Mouse (Mus musculus): Measurements from ENCODE around the gene Caprin1. TPM values are rescaled to one million over a fixed set of nuclear protein-coding genes. Genes with fewer than 3 reads are reported as not detected.

The Caprin1 gene
- total RNA-seq, 2 experiments from 2014 or later: 310 to 313 TPM

DNA sequence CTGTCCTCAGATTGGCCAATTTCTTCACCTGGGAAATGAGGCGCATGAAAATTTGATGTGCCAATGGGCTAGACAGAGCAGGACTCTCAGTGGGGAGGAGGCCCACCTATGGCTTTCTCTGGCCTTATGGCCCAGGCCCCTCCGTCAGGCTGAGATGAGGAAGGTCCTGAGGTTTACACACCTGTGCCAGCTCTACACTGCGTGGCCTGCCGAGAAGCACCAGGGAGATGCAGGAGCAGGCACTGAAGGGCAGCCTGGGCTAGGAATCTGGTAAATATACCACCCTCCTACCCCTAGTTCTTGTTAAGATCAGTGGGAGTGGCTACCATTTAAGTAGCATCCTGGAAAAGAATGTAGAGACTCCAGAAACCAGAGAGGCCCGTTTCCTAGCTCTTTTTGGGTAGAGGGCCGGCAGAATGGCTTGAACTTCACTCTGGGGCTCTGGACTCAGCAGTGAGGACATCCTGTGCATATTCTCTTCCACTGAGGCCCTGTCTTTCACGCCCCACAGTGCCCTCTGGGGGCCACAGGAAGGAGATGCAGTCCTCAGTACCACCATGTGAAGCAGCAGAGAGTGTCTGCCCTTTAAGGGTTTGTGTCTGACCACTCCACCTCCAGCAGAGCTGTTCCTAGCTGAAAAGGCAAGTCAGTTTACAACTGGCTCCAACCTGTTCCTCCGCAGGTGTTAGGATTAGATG lies 78.7 kb downstream of the Caprin1 start:
- TF ChIP-seq CTCF (IDR thresholded peaks at IDR 0.05): peak; percentile 95
- no peak overlapping the region for H3K27ac ChIP-seq
- peak; percentile 57 to 72 for DNase-seq (ENCODE audit: extremely low spot score in 1 of 2, low spot score in 2 of 2)
- no peak overlapping the region for H3K4me3 ChIP-seq
- intact Hi-C loops (cut with DNase I): loop anchor here (1.0 to 5.0 kb wide), 2 partner anchors 153 to 261 kb away; no protein-coding TSS in a partner anchor

DNA sequence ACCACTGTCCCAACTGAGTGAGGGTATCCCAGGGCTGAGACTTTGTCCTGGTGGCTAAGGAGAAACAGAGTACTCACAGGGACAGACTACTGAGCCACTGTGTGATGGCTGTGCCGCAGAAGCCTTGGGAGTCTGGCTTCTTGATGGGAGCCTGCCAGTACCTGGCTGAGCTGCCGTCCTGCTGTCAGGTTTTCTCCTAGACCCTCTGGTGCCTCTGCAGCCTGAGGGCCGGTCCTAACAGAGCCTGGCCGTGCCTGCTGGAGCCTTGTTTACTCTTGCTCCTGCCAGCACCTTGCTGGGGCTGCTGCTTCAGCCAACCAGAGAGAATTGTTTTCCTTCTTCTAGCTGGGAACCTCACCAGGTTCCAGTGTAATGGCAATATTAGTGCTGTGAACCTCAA lies 83.0 kb downstream of the Caprin1 start:
- no peak for TF ChIP-seq CTCF (IDR thresholded peaks at IDR 0.05)
- no peak for DNase-seq (ENCODE audit: extremely low spot score in 1 of 2, low spot score in 2 of 2)
- intact Hi-C loops (cut with DNase I): no loop called here
- Histone ChIP-seq H3K27ac (no peak overlapping the region), H3K4me3 (no peak overlapping the region)

DNA sequence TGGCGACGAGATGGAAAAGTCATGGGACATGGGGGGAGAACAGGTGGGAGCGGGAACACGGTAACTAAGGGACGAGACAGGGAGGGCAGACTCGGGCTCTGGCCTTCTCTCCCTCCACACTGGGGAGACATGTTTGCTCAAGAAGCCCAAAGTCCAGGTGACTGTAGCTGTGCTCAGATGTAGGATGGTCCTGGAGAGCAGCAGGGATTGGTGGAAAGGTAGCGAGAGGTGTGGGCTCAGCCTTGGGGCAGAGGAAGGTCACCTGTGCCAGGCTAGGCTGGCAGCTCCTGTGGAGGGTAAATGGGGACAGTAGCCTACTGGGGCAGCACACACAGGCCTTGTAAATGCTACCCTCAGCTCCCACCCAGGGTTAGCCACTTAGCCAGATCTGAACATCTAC lies 83.6 kb downstream of the Caprin1 start:
- TF ChIP-seq CTCF (IDR thresholded peaks at IDR 0.05): no peak
- Histone ChIP-seq H3K4me3 (no peak overlapping the region), H3K27ac (no peak overlapping the region)
- no peak for DNase-seq (ENCODE audit: extremely low spot score in 1 of 2, low spot score in 2 of 2)
- intact Hi-C loops (cut with DNase I): no loop called here

Small RNAs within 50 kb of the gene (microRNA-seq; reads per million reads assigned to microRNA genes)
- gene Gm22757: 0 reads per million in 2 experiments
- 0 reads per million in 2 experiments for gene Gm22761

Other genes starting within 250 kb of the Caprin1 start
- gene Abtb2, start 231.3 kb downstream of the Caprin1 start, total RNA-seq (2021): 1 to 10 TPM; 8.1 to 9.7 TPM
- 10 to 100 TPM; 30.1 to 35.8 TPM for gene Nat10, start 36.4 kb downstream of the Caprin1 start, total RNA-seq (2021)
- 10 to 100 TPM; 13.4 to 13.7 TPM for gene Lmo2, start 160.3 kb upstream of the Caprin1 start, total RNA-seq (2021)
- gene Fbxo3, start 230.1 kb upstream of the Caprin1 start, total RNA-seq (2021): 10 to 100 TPM; 55.4 to 59.7 TPM
- gene 4931422A03Rik, start 230.7 kb upstream of the Caprin1 start, total RNA-seq (2021): not detected

All from left cerebral cortex, adult 2 months (tissue).